Mouse (Mus musculus) liver, adult 2 months (tissue): ENCODE results near the gene Jagn1.

ENCODE experiments used
- CTCF ChIP-seq: fragments of 200-500 bp; IDR thresholded peaks from 2 replicates; pipeline ENCODE4 v1.5.1; 2011; ENCODE audit warnings: low read depth, low read length, control low read depth
- POLR2A ChIP-seq: fragments of 200-500 bp; IDR thresholded peaks from 2 replicates; pipeline ENCODE4 v1.6.1; 2011; ENCODE audit warnings: low read length, control low read depth; ENCODE audit not compliant: insufficient read depth; ENCODE audit errors: extremely low read depth

- no peak for TF ChIP-seq CTCF
- no peak for TF ChIP-seq POLR2A
Observed at GRCm38 (mm10) chr6:113429965-113430364, 12.4 kb upstream of the Jagn1 start.
